8 mouse cellular contexts compared by ENCODE assay signal in genomic region chr10:41341346-41341745, GRCm38 (mm10). TPM values are rescaled to one million over a fixed set of nuclear protein-coding genes. Genes with fewer than 3 reads are reported as not detected.
"Had no signal": no experiment of that assay in that cellular context is flagged by ENCODE, and none has a peak within 500 bp of the region (broad histone marks: within the 10 kb centered on the region; RNA-seq: fewer than 3 reads in every experiment).

No protein-coding gene starts in this region.

- DNase-seq: kidney, adult 18-20 months; kidney, postnatal 10 days; kidney, postnatal 4 days; liver; thymus, postnatal 4 days had no signal

- ATAC-seq: midbrain, embryonic 13.5 days had no signal

RNA-seq across cellular contexts. Expression of gene Ak9, which starts 37.6 kb away (rescaled TPM):
- total RNA-seq: megakaryocyte progenitor cell, adult 5-6 weeks; neutrophil, adult 5-6 weeks had no signal
